Mouse (Mus musculus) erythroblast, adult 5-6 weeks (primary cell): ENCODE results near the gene Fam173b. TPM values are rescaled to one million over a fixed set of nuclear protein-coding genes. Genes with fewer than 3 reads are reported as not detected.

ENCODE experiments used
- ATAC-seq: replicated peaks from 2 replicates; pipeline ENCODE4 v1.8.0; 2016; ENCODE audit warnings: moderate number of reproducible peaks, mild to moderate bottlenecking, moderate TSS enrichment, inconsistent platforms; ENCODE audit not compliant: poor library complexity, low FRiP score, severe bottlenecking
- total RNA-seq, 2 experiments: library from RNA; stranded (forward) in 1 of 2; stranded (reverse) in 1 of 2; fragments of 150-400 nt in 1 of 2; fragments of 200-764, 138-1000 nt in 1 of 2; gene quantifications; 2 replicates each; pipeline versions ENCODE4 v1.2.3 to v1.2.4; 2015 to 2017; ENCODE audit warnings: low replicate concordance in 2 of 2

Fam173b gene
- total RNA-seq, 2 experiments from 2014 or later, result 2.1 to 6.5 TPM

GRCm38 (mm10) chr15:31585238-31585637 is 16.4 kb upstream of the Fam173b start:
- no peak for ATAC-seq

- no peak for ATAC-seq
These were observed 15.6 kb upstream of the Fam173b start for GRCm38 (mm10) chr15:31586088-31586487.

DNA sequence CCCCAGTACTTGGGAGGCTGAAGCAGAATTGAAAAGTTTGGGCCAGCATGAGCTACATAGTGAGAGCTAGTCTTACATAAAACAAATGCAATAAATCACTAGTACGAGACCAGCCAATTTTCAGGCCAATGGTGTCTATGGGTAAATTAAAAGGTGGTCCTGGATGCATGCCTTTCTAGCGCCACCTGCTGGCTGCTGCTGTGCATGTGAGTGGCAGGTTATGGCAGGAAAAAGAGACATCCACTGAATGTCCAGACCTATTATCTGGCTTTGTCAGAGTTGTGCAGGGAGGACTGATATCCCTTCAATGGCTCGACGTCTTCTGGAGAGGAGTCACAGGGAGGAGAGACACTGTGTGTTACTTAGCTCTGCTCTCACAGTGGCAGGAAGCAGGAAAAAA is 15.1 kb upstream of the Fam173b start:
- ATAC-seq, result peak; percentile 84

DNA sequence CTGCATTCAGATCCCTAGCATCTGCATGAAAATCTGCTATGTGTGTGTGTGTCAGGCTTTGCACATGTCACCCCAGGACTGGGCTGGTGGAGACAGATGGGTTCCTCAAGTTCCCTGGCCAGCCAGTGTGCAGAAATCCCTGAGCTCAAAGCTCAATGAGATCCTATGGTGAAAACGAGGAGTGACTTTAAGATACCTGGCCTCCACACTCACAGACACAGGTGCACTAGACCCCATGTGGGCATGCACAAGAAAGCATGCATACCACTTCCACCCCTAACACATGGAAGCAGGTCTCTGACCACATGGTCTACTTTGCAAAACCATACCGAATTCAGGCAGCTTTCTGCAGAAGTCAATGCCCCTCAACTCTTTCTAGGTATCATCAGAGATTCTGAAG is 13.9 kb upstream of the Fam173b start:
- no peak for ATAC-seq

- ATAC-seq, result no peak
These were observed 12.5 kb upstream of the Fam173b start for GRCm38 (mm10) chr15:31588989-31589640.

GRCm38 (mm10) chr15:31590176-31590575 is 11.5 kb upstream of the Fam173b start:
- no peak for ATAC-seq

GRCm38 (mm10) chr15:31592531-31592930 is 9.1 kb upstream of the Fam173b start:
- no peak for ATAC-seq

- no peak for ATAC-seq
These were observed 7.4 kb upstream of the Fam173b start for GRCm38 (mm10) chr15:31594260-31594659.

- ATAC-seq, result no peak
These were observed 6.0 kb upstream of the Fam173b start for GRCm38 (mm10) chr15:31595651-31596050.

DNA sequence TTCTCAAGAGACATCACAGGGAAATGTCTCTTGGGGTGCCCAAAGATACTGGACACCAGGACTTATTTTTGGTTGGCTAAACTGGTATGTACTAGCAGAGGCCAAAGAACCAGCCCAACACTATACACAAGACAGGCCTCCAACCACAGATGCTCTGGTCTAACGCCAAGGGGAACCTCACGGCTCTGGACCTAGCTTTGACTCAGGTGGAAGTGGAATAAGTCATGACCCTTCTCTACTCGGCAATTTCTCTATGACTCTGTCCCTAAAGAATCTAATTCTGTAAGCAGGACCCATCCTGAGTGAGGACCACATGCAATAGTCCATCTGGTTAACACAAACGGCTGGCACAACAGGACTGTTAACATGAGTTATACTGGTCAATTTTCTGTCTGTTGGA is 1.8 kb upstream of the Fam173b start:
- ATAC-seq, result no peak

DNA sequence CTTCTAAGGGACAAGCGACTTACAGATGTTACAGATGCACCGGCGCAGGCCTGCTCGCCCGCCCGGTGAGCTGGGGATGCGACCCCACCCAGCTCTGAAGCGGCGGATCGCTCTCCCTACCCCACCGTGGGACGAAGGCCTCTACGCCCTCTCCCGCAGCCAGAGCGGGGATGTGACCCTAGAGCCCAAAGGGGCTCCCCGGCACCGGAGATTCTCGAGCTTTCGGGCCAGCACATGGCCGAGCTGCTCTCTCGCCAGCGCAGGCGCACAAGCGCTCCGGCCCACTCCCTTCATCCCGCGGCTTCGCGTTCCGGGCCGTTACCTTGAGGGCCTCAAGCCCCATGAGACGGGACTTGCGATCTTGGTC is 390 bp upstream of the Fam173b start:
- peak; percentile 78 for ATAC-seq

DNA sequence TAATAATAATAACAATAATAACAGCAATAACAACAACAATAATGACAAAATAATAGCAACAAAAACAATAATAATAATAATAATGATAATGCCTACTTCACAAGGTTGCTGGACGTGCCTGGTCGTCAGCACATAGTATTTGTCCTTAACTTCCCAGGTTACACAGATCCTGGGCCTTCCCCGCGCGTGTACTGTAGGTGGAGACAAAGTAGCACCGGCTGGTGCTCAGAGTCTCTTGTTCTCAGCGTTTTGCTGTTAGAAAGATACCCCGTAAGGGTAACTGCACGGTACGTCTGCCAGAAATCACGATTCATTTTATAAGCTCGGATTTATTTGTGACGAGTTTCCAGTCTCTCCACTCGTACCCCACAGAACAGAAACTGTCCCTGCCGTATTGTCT is 774 bp downstream of the Fam173b start:
- ATAC-seq, result no peak

DNA sequence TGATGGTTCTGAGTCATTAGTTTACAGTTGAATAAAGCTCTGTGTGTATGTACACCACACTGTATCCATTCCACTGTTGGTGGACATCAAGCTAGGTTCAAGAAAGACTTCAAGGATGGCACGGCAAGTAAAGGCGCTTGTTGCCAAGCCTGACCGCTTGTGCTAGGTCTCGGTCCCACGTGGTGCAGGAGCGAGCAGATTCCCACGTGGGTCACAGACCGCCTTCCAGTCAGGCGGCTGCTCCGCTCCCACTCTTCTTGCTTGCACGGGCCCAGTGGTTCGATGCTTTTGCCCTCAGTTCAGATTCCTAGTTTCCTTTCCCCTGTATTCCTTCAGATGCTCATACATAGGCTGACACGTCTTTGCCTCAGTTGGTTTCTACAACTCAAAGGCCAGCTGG is 1.5 kb downstream of the Fam173b start:
- ATAC-seq, result no peak

GRCm38 (mm10) chr15:31606821-31607220 is 5.2 kb downstream of the Fam173b start:
- no peak for ATAC-seq

GRCm38 (mm10) chr15:31611027-31611426 is 9.4 kb downstream of the Fam173b start:
- ATAC-seq, result no peak

DNA sequence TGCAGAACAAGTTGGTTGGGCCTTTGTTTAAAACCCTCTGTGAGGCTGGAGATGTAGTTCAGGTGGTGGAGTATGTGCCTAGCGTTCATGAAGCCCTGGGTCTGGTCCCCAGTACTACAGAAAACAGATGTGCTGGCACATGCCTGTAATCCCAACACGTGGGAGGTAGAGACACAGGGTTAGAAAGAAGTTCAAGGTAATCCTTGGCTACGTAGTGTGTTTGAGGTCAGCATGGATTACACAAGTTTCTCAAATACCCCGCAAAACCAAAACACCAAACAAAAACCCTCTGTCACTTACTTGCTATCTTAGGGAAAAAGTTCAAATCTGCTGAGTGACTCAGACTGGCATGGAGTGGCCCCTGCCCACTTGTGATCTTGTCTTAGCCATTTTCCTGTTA is 10.3 kb downstream of the Fam173b start:
- no peak for ATAC-seq

GRCm38 (mm10) chr15:31613826-31614453 is 12.3 kb downstream of the Fam173b start:
- no peak for ATAC-seq

GRCm38 (mm10) chr15:31614666-31615065 is 13.0 kb downstream of the Fam173b start:
- ATAC-seq, result no peak

- ATAC-seq, result no peak
These were observed 15.6 kb downstream of the Fam173b start for GRCm38 (mm10) chr15:31617261-31617660.

DNA sequence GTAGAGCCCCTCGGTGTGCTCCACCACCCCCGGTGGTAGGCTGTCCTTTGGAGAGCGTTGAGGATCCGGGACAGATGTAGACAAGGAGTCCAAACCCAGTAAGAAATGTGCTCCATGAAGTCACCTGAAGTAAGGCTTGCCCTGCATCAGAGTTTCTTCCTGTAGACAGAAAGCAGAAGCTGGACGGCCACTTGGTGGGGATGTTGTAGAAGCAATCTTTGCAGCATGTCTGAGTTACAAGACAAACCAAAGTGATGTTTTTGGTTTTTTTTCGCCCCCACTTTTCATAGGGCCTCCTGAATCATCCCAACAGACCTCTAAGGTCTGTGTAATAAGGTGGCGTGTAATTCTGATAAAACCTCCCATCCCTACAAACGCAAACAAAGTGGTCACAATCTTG is 17.9 kb downstream of the Fam173b start:
- ATAC-seq, result no peak

GRCm38 (mm10) chr15:31627277-31628154 is 25.9 kb downstream of the Fam173b start:
- no peak for ATAC-seq
